Mouse (Mus musculus): ENCODE data around the gene Rab36. TPM values are rescaled to one million over a fixed set of nuclear protein-coding genes. Genes with fewer than 3 reads are reported as not detected.
"Not testable (repeated sequence)": the region's sequence is repeated elsewhere in the genome, so short reads cannot be mapped to it uniquely, and the experiment has no call there.

Gene Rab36
- polyA plus RNA-seq, 1 experiment from 2014 or later, result 1.5 TPM

GRCm38 (mm10) chr10:75031345-75032114 is 5.3 kb upstream of the Rab36 start:
- H3K27ac ChIP-seq (ENCODE audit: low read depth, low read length), result no peak overlapping the region
- no peak overlapping the region for H3K9ac ChIP-seq (ENCODE audit: low read depth, low read length)
- ATAC-seq, result no peak
- H3K27me3 ChIP-seq (replicated peaks; ENCODE audit: control insufficient read depth, insufficient read depth, low read length), result no peaks in the 10 kb centered on the region
- H3K4me3 ChIP-seq (ENCODE audit: low read depth, low read length), result no peak overlapping the region
- H3K9me3 ChIP-seq (ENCODE audit: control insufficient read depth), result no peaks in the 10 kb centered on the region
- no peaks in the 10 kb centered on the region for H3K4me1 ChIP-seq (replicated peaks; ENCODE audit: control insufficient read depth, insufficient read depth, low read length)
- no peaks in the 10 kb centered on the region for H3K36me3 ChIP-seq (ENCODE audit: control insufficient read depth, insufficient read depth)
- 50% methylated on average over 5 of the region's 5 CpGs for WGBS
- no peak overlapping the region for H3K4me2 ChIP-seq (replicated peaks; ENCODE audit: low read depth)
- TF ChIP-seq CTCF (IDR thresholded peaks at IDR 0.05; ENCODE audit: low read depth), result no peak

- Histone ChIP-seq H3K4me1 (replicated peaks; ENCODE audit: control insufficient read depth, insufficient read depth, low read length) (peaks cover 4% of the 10 kb centered on the region; the same call in 1 of the 2 replicates), H3K27me3 (replicated peaks; ENCODE audit: control insufficient read depth, insufficient read depth, low read length) (no peaks in the 10 kb centered on the region), H3K27ac (ENCODE audit: low read depth, low read length) (no peak within 1 kb of the TSS), H3K36me3 (ENCODE audit: control insufficient read depth, insufficient read depth) (no peaks in the 10 kb centered on the region), H3K4me2 (replicated peaks; ENCODE audit: low read depth) (no peak within 1 kb of the TSS), H3K9ac (ENCODE audit: low read depth, low read length) (no peak within 1 kb of the TSS), H3K4me3 (ENCODE audit: low read depth, low read length) (no peak within 1 kb of the TSS), H3K9me3 (ENCODE audit: control insufficient read depth) (no peaks in the 10 kb centered on the region)
- WGBS, result 27% methylated on average over 10 of the region's 10 CpGs
- TF ChIP-seq CTCF (IDR thresholded peaks at IDR 0.05; ENCODE audit: low read depth), result no peak
- no peak for ATAC-seq
Measured at GRCm38 (mm10) chr10:75032395-75032794, 4.5 kb upstream of the Rab36 start, which contains the start of gene Rsph14. Gene Rsph14 (minus strand): TSS chr10:75032586.

- H3K9me3 ChIP-seq (ENCODE audit: control insufficient read depth); H3K27ac ChIP-seq (ENCODE audit: low read depth, low read length); H3K4me3 ChIP-seq (ENCODE audit: low read depth, low read length); ATAC-seq; H3K27me3 ChIP-seq (replicated peaks; ENCODE audit: control insufficient read depth, insufficient read depth, low read length); H3K36me3 ChIP-seq (ENCODE audit: control insufficient read depth, insufficient read depth); H3K4me2 ChIP-seq (replicated peaks; ENCODE audit: low read depth); H3K9ac ChIP-seq (ENCODE audit: low read depth, low read length); H3K4me1 ChIP-seq (replicated peaks; ENCODE audit: control insufficient read depth, insufficient read depth, low read length): not testable (repeated sequence)
- 10% methylated on average over 1 of the region's 1 CpGs for WGBS
Measured at GRCm38 (mm10) chr10:75042060-75042459, 5.2 kb downstream of the Rab36 start.

GRCm38 (mm10) chr10:75044459-75044858 is 7.6 kb downstream of the Rab36 start:
- Histone ChIP-seq H3K27me3 (replicated peaks; ENCODE audit: control insufficient read depth, insufficient read depth, low read length) (no peaks in the 10 kb centered on the region), H3K9ac (ENCODE audit: low read depth, low read length) (no peak overlapping the region)
- no peak for ATAC-seq

GRCm38 (mm10) chr10:75045831-75046230 is 9.0 kb downstream of the Rab36 start:
- Histone ChIP-seq H3K4me2 (replicated peaks; ENCODE audit: low read depth) (no peak overlapping the region), H3K4me1 (replicated peaks; ENCODE audit: control insufficient read depth, insufficient read depth, low read length) (no peaks in the 10 kb centered on the region), H3K9ac (ENCODE audit: low read depth, low read length) (no peak overlapping the region), H3K4me3 (ENCODE audit: low read depth, low read length) (no peak overlapping the region), H3K27ac (ENCODE audit: low read depth, low read length) (no peak overlapping the region), H3K36me3 (ENCODE audit: control insufficient read depth, insufficient read depth) (no peaks in the 10 kb centered on the region), H3K9me3 (ENCODE audit: control insufficient read depth) (no peaks in the 10 kb centered on the region), H3K27me3 (replicated peaks; ENCODE audit: control insufficient read depth, insufficient read depth, low read length) (no peaks in the 10 kb centered on the region)
- 63% methylated on average over 15 of the region's 15 CpGs for WGBS
- ATAC-seq, result no peak
- TF ChIP-seq CTCF (IDR thresholded peaks at IDR 0.05; ENCODE audit: low read depth), result no peak

More at GRCm38 (mm10) chr10:75044459-75044858, 7.6 kb downstream of the Rab36 start:
- WGBS, result 20% methylated on average over 7 of the region's 7 CpGs
- Histone ChIP-seq H3K4me1 (replicated peaks; ENCODE audit: control insufficient read depth, insufficient read depth, low read length) (no peaks in the 10 kb centered on the region), H3K27ac (ENCODE audit: low read depth, low read length) (no peak overlapping the region), H3K36me3 (ENCODE audit: control insufficient read depth, insufficient read depth) (no peaks in the 10 kb centered on the region), H3K9me3 (ENCODE audit: control insufficient read depth) (no peaks in the 10 kb centered on the region), H3K4me2 (replicated peaks; ENCODE audit: low read depth) (no peak overlapping the region), H3K4me3 (ENCODE audit: low read depth, low read length) (no peak overlapping the region)
- TF ChIP-seq CTCF (IDR thresholded peaks at IDR 0.05; ENCODE audit: low read depth), result no peak

GRCm38 (mm10) chr10:75048711-75049110 is 11.9 kb downstream of the Rab36 start:
- no peak overlapping the region for H3K4me3 ChIP-seq (ENCODE audit: low read depth, low read length)
- H3K9ac ChIP-seq (ENCODE audit: low read depth, low read length), result no peak overlapping the region
- no peaks in the 10 kb centered on the region for H3K9me3 ChIP-seq (ENCODE audit: control insufficient read depth)
- H3K36me3 ChIP-seq (ENCODE audit: control insufficient read depth, insufficient read depth), result no peaks in the 10 kb centered on the region
- 92% methylated on average over 7 of the region's 7 CpGs for WGBS
- H3K27ac ChIP-seq (ENCODE audit: low read depth, low read length), result no peak overlapping the region
- H3K27me3 ChIP-seq (replicated peaks; ENCODE audit: control insufficient read depth, insufficient read depth, low read length), result no peaks in the 10 kb centered on the region
- no peaks in the 10 kb centered on the region for H3K4me1 ChIP-seq (replicated peaks; ENCODE audit: control insufficient read depth, insufficient read depth, low read length)
- H3K4me2 ChIP-seq (replicated peaks; ENCODE audit: low read depth), result no peak overlapping the region
- no peak for ATAC-seq
- TF ChIP-seq CTCF (IDR thresholded peaks at IDR 0.05; ENCODE audit: low read depth), result no peak

Measured in intestine, postnatal 0 days (tissue).